Mouse (Mus musculus) kidney, adult 18-20 months (tissue): ENCODE data around the gene Gm28048.

Experiments
- DNase-seq: peaks from one replicate; pipeline ENCODE4 v3.0.0; 2021

Gene Gm28048

DNA sequence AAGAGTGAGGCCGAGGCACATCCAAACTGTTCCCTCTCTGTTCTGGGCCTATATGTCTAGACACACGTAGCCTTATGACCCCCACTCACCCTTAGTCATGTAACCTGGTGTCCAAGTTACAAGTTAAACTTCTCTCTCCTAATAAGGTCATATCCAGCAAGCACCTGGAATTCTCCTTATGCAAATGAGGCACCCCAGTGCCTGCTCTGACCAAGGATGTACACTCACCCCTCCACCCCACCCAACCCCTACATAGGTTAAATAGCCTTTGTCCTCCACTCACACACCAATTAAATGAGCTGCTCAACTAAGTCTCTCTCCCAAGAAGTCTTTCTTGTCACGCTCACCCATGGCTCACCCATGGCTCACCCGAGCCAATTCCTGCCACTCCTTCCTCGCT is 190.2 kb downstream of the Gm28048 start:
- DNase-seq: no peak

DNA sequence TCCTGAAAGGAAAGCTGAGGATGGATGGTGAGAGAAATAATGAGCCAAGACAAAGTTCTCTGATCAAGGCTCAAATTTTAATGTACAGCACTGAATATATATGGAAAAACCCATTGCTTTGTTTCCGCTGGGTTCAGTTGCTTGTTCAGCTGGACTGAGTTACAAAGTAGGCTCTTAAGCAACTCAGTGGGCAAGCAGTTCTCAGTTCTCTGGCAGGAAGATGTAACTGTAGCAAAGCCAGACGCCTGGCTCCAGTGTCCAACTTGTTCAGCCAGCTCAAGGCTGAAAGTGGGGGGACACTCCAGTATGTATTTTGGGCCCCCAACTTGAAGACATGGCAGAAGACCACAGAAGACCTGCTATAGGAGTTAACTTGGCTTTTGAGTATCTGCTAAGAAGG is 194.1 kb downstream of the Gm28048 start:
- no peak for DNase-seq
